Mouse (Mus musculus): Measurements from ENCODE around the gene Zfp385a. TPM values are rescaled to one million over a fixed set of nuclear protein-coding genes. Genes with fewer than 3 reads are reported as not detected.
"Not testable (repeated sequence)": the region's sequence is repeated elsewhere in the genome, so short reads cannot be mapped to it uniquely, and the experiment has no call there.

Zfp385a gene
- polyA plus RNA-seq, 1 experiment from 2014 or later, result 3.1 TPM

- H3K4me2 ChIP-seq (replicated peaks; ENCODE audit: low read depth), result no peak overlapping the region; the same call in 1 of the 2 replicates
- no peaks in the 10 kb centered on the region for H3K9me3 ChIP-seq (ENCODE audit: control insufficient read depth)
- no peaks in the 10 kb centered on the region; the same call in none of the 2 replicates for H3K4me1 ChIP-seq (replicated peaks; ENCODE audit: control insufficient read depth, insufficient read depth, low read length)
- ATAC-seq, result no peak
- H3K36me3 ChIP-seq (ENCODE audit: control insufficient read depth, insufficient read depth), result 0 out of 2 replicates have a peak, but pooled peaks cover 3% of the 10 kb centered on the region
- H3K4me3 ChIP-seq (ENCODE audit: low read depth, low read length), result no peak overlapping the region
- WGBS, result 30% methylated on average over 7 of the region's 7 CpGs
- no peak for TF ChIP-seq CTCF (IDR thresholded peaks at IDR 0.05; ENCODE audit: low read depth)
- H3K27ac ChIP-seq (ENCODE audit: low read depth, low read length), result peak overlapping the region; percentile 46; the same call in 1 of the 2 replicates
- no peak overlapping the region for H3K9ac ChIP-seq (ENCODE audit: low read depth, low read length)
- no peaks in the 10 kb centered on the region for H3K27me3 ChIP-seq (replicated peaks; ENCODE audit: control insufficient read depth, insufficient read depth, low read length)
Measured at GRCm38 (mm10) chr15:103277949-103278348, 61.9 kb downstream of the Zfp385a start.

GRCm38 (mm10) chr15:103275943-103276342 is 64.0 kb downstream of the Zfp385a start:
- not testable (repeated sequence) for H3K4me3 ChIP-seq (ENCODE audit: low read depth, low read length); H3K9me3 ChIP-seq (ENCODE audit: control insufficient read depth); H3K9ac ChIP-seq (ENCODE audit: low read depth, low read length); H3K4me2 ChIP-seq (replicated peaks; ENCODE audit: low read depth); H3K36me3 ChIP-seq (ENCODE audit: control insufficient read depth, insufficient read depth); H3K27ac ChIP-seq (ENCODE audit: low read depth, low read length); ATAC-seq; H3K27me3 ChIP-seq (replicated peaks; ENCODE audit: control insufficient read depth, insufficient read depth, low read length); H3K4me1 ChIP-seq (replicated peaks; ENCODE audit: control insufficient read depth, insufficient read depth, low read length)
- 96% methylated on average over 2 of the region's 3 CpGs for WGBS

- Histone ChIP-seq H3K9ac (ENCODE audit: low read depth, low read length) (peak within 1 kb of the TSS; percentile 80), H3K4me1 (replicated peaks; ENCODE audit: control insufficient read depth, insufficient read depth, low read length) (no peaks in the 10 kb centered on the region; the same call in none of the 2 replicates), H3K27me3 (replicated peaks; ENCODE audit: control insufficient read depth, insufficient read depth, low read length) (no peaks in the 10 kb centered on the region), H3K4me2 (replicated peaks; ENCODE audit: low read depth) (peak within 1 kb of the TSS; percentile 70), H3K4me3 (ENCODE audit: low read depth, low read length) (peak within 1 kb of the TSS; percentile 87), H3K9me3 (ENCODE audit: control insufficient read depth) (no peaks in the 10 kb centered on the region), H3K36me3 (ENCODE audit: control insufficient read depth, insufficient read depth) (no peaks in the 10 kb centered on the region), H3K27ac (ENCODE audit: low read depth, low read length) (peak within 1 kb of the TSS; percentile 69; the same call in 1 of the 2 replicates)
- peak; percentile 62 for TF ChIP-seq CTCF (IDR thresholded peaks at IDR 0.05; ENCODE audit: low read depth)
- under 1% methylated on average over 38 of the region's 38 CpGs for WGBS
- ATAC-seq, result peak; percentile 99
Measured at GRCm38 (mm10) chr15:103272419-103273279, 67.2 kb downstream of the Zfp385a start, which contains the start of gene Copz1. TSS of gene Copz1 (plus strand) at chr15:103272714.

- Histone ChIP-seq H3K4me3 (ENCODE audit: low read depth, low read length) (no peak overlapping the region), H3K9ac (ENCODE audit: low read depth, low read length) (no peak overlapping the region), H3K27me3 (replicated peaks; ENCODE audit: control insufficient read depth, insufficient read depth, low read length) (no peaks in the 10 kb centered on the region), H3K4me2 (replicated peaks; ENCODE audit: low read depth) (no peak overlapping the region), H3K9me3 (ENCODE audit: control insufficient read depth) (no peaks in the 10 kb centered on the region), H3K27ac (ENCODE audit: low read depth, low read length) (no peak overlapping the region), H3K36me3 (ENCODE audit: control insufficient read depth, insufficient read depth) (no peaks in the 10 kb centered on the region), H3K4me1 (replicated peaks; ENCODE audit: control insufficient read depth, insufficient read depth, low read length) (no peaks in the 10 kb centered on the region)
- no peak for TF ChIP-seq CTCF (IDR thresholded peaks at IDR 0.05; ENCODE audit: low read depth)
- no peak for ATAC-seq
- whole genome bisulfite sequencing, result 72% methylated on average over 4 of the region's 4 CpGs
Measured at GRCm38 (mm10) chr15:103268903-103269302, 71.0 kb downstream of the Zfp385a start.

- no peak for ATAC-seq
- no peak overlapping the region for H3K9ac ChIP-seq (ENCODE audit: low read depth, low read length)
- H3K4me3 ChIP-seq (ENCODE audit: low read depth, low read length), result no peak overlapping the region
- H3K4me1 ChIP-seq (replicated peaks; ENCODE audit: control insufficient read depth, insufficient read depth, low read length), result no peaks in the 10 kb centered on the region
- no peaks in the 10 kb centered on the region for H3K9me3 ChIP-seq (ENCODE audit: control insufficient read depth)
- 90% methylated on average over 2 of the region's 2 CpGs for WGBS
- no peak overlapping the region for H3K4me2 ChIP-seq (replicated peaks; ENCODE audit: low read depth)
- no peak for TF ChIP-seq CTCF (IDR thresholded peaks at IDR 0.05; ENCODE audit: low read depth)
- no peaks in the 10 kb centered on the region for H3K36me3 ChIP-seq (ENCODE audit: control insufficient read depth, insufficient read depth)
- no peaks in the 10 kb centered on the region for H3K27me3 ChIP-seq (replicated peaks; ENCODE audit: control insufficient read depth, insufficient read depth, low read length)
- H3K27ac ChIP-seq (ENCODE audit: low read depth, low read length), result no peak overlapping the region
Measured at GRCm38 (mm10) chr15:103264794-103265193, 75.1 kb downstream of the Zfp385a start.

MicroRNAs within 50 kb of the gene (microRNA counts, 519-probe panel; counts per million panel counts)
- 4,272 counts per million, percentile 63 among the panel's probes with 10 or more counts for microRNA mmu-miR-148b

Small RNA genes within 50 kb of the gene (microRNA-seq; reads per million reads assigned to microRNA genes)
- gene Mir148b (621 reads per million, percentile 71 among the genes with 10 or more reads in this experiment), gene Mir6963 (not detected)

Other genes with a start within 250 kb of the Zfp385a start
- gene Smug1, start 173.0 kb downstream of the Zfp385a start, polyA plus RNA-seq (2015; fragmentation: Nextera tagmentation; extraction: Ambion mirVana), result 8.6 and 9.2 TPM in 2 replicates
- 24.0 TPM in 2 replicates for gene Cbx5, start 100.3 kb downstream of the Zfp385a start, polyA plus RNA-seq (2015; fragmentation: Nextera tagmentation; extraction: Ambion mirVana)
- gene Hnrnpa1, start 99.7 kb downstream of the Zfp385a start, polyA plus RNA-seq (2015; fragmentation: Nextera tagmentation; extraction: Ambion mirVana), result 219 and 224 TPM in 2 replicates
- 0.82 and 0.90 TPM in 2 replicates for gene Nfe2, start 81.7 kb downstream of the Zfp385a start, polyA plus RNA-seq (2015; fragmentation: Nextera tagmentation; extraction: Ambion mirVana)
- 248 and 253 TPM in 2 replicates for gene Copz1, start 67.4 kb downstream of the Zfp385a start, polyA plus RNA-seq (2015; fragmentation: Nextera tagmentation; extraction: Ambion mirVana)
- gene Gpr84, start 29.5 kb downstream of the Zfp385a start, polyA plus RNA-seq (2015; fragmentation: Nextera tagmentation; extraction: Ambion mirVana), result not detected in 2 replicates
- gene Itga5, start 26.7 kb upstream of the Zfp385a start, polyA plus RNA-seq (2015; fragmentation: Nextera tagmentation; extraction: Ambion mirVana), result 25.0 and 25.8 TPM in 2 replicates
- 0.23 TPM in 1 of 2 replicates, not detected in the other for gene Gtsf1, start 90.4 kb upstream of the Zfp385a start, polyA plus RNA-seq (2015; fragmentation: Nextera tagmentation; extraction: Ambion mirVana)
- not detected in 2 replicates for gene Gtsf2, start 108.4 kb upstream of the Zfp385a start, polyA plus RNA-seq (2015; fragmentation: Nextera tagmentation; extraction: Ambion mirVana)
- 1.7 TPM in 2 replicates for gene Nckap1l, start 113.7 kb upstream of the Zfp385a start, polyA plus RNA-seq (2015; fragmentation: Nextera tagmentation; extraction: Ambion mirVana)
- 4.0 and 4.5 TPM in 2 replicates for gene Pde1b, start 162.9 kb upstream of the Zfp385a start, polyA plus RNA-seq (2015; fragmentation: Nextera tagmentation; extraction: Ambion mirVana)
- 6.1 and 7.8 TPM in 2 replicates for gene Ppp1r1a, start 197.9 kb upstream of the Zfp385a start, polyA plus RNA-seq (2015; fragmentation: Nextera tagmentation; extraction: Ambion mirVana)
- gene Glycam1, start 225.0 kb upstream of the Zfp385a start, polyA plus RNA-seq (2015; fragmentation: Nextera tagmentation; extraction: Ambion mirVana), result 1.1 and 3.8 TPM in 2 replicates

Measured in intestine, postnatal 0 days (tissue).